Mouse (Mus musculus) olfactory bulb, adult 2 months (tissue): ENCODE data around the gene Tjp3.

Source experiments
- CTCF ChIP-seq: fragments of 200-500 bp; IDR thresholded peaks from 2 replicates; pipeline ENCODE4 v1.5.1; 2012; ENCODE audit warnings: low read depth, mild to moderate bottlenecking, low read length, moderate library complexity; ENCODE audit not compliant: insufficient read depth
- POLR2A ChIP-seq: fragments of 200-500 bp; IDR thresholded peaks from 2 replicates; pipeline ENCODE4 v1.6.1; 2012; ENCODE audit warnings: mild to moderate bottlenecking, low read depth, low read length, moderate library complexity; ENCODE audit not compliant: insufficient read depth

- peak; percentile 72; the same call in 1 of the 2 replicates for TF ChIP-seq CTCF
- peak; percentile 99 for TF ChIP-seq POLR2A
These were observed 1.4 kb upstream of the Tjp3 start, which contains the start of gene Pip5k1c for GRCm38 (mm10) chr10:81292554-81293333.
